Mouse (Mus musculus) liver, postnatal 0 days (tissue): ENCODE results near the gene Ubtf. TPM values are rescaled to one million over a fixed set of nuclear protein-coding genes. Genes with fewer than 3 reads are reported as not detected.

Experiments used
- ATAC-seq: fragments of 200-750 bp; cut with Nextera tagmentation; 2 replicates; pipeline ENCODE4 v1.8.0; 2017; ENCODE audit warnings: mild to moderate bottlenecking, moderate library complexity
- DNase-seq: peaks from one replicate; pipeline ENCODE4 v3.0.0-alpha.2; 2016
- H3K27ac ChIP-seq: fragments of 300-500 bp; sonication (generic); 2 replicates; pipeline ENCODE4 v1.5.1; 2014; ENCODE audit warnings: antibody characterized with exemption, moderate library complexity, mild to moderate bottlenecking, low read depth
- H3K27me3 ChIP-seq: fragments of 300-500 bp; sonication (generic); 2 replicates; pipeline ENCODE4 v1.6.1; 2014; ENCODE audit warnings: low read length, control low read depth, mixed read lengths; ENCODE audit not compliant: insufficient read depth
- H3K36me3 ChIP-seq: fragments of 300-500 bp; sonication (generic); replicated peaks from 2 replicates; pipeline ENCODE4 v1.6.1; 2014; ENCODE audit warnings: mild to moderate bottlenecking, control low read depth, low read length, moderate library complexity, mixed read lengths; ENCODE audit not compliant: insufficient read depth
- H3K4me1 ChIP-seq: fragments of 300-500 bp; sonication (generic); 2 replicates; pipeline ENCODE4 v1.6.1; 2014; ENCODE audit warnings: antibody characterized with exemption, mild to moderate bottlenecking, control low read depth; ENCODE audit not compliant: insufficient read depth
- H3K4me2 ChIP-seq: fragments of 300-500 bp; sonication (generic); 2 replicates; pipeline ENCODE4 v1.6.1; 2014; ENCODE audit warnings: low read depth, mild to moderate bottlenecking, low read length, moderate library complexity, mixed read lengths
- H3K4me3 ChIP-seq: fragments of 300-500 bp; sonication (generic); 2 replicates; pipeline ENCODE4 v1.5.1; 2014; ENCODE audit warnings: low read depth, low read length
- H3K9ac ChIP-seq: fragments of 300-500 bp; sonication (generic); replicated peaks from 2 replicates; pipeline ENCODE4 v1.6.1; 2014; ENCODE audit warnings: mild to moderate bottlenecking, moderate library complexity
- H3K9me3 ChIP-seq: fragments of 300-500 bp; sonication (generic); 2 replicates; pipeline ENCODE4 v1.6.1; 2016; ENCODE audit warnings: mild to moderate bottlenecking, control low read depth, low read length, mixed read lengths
- CTCF ChIP-seq: sonication (generic); IDR thresholded peaks from 2 replicates; pipeline ENCODE4 v1.5.1; 2016; ENCODE audit warnings: antibody characterized with exemption, low read depth
- EP300 ChIP-seq: IDR thresholded peaks from 2 replicates; pipeline ENCODE4 v1.6.1; 2016; ENCODE audit warnings: antibody characterized with exemption, low read depth, mild to moderate bottlenecking
- WGBS: fragments of 180-500 bp; shearing (Covaris S2); extraction: QIAGEN DNeasy Blood & Tissue Kit; methylation state at CpG from one replicate; pipeline ENCODE4 v1.1.7; 2014; ENCODE audit not compliant: insufficient replicate concordance; 5-methylcytosine and 5-hydroxymethylcytosine counted together
- polyA plus RNA-seq: library from polyadenylated mRNA; unstranded; fragments of >200 nt; fragmentation: Nextera tagmentation; extraction: Ambion mirVana; gene quantifications from 2 replicates; pipeline ENCODE4 v1.2.1, GENCODE M21; 2015

Ubtf gene
- polyA plus RNA-seq, 1 experiment from 2014 or later: 32.5 TPM

GRCm38 (mm10) chr11:102342742-102343141, 23.2 kb upstream of the Ubtf start:
- WGBS: 75% methylated on average over 12 of the region's 12 CpGs
- H3K36me3 ChIP-seq: no peaks in the 10 kb centered on the region
- DNase-seq: no peak
- no peak for ATAC-seq
- H3K27me3 ChIP-seq: no peaks in the 10 kb centered on the region
- no peak overlapping the region for H3K9ac ChIP-seq
- no peak overlapping the region for H3K27ac ChIP-seq
- H3K9me3 ChIP-seq: no peaks in the 10 kb centered on the region; the same call in 1 of the 2 replicates
- no peak overlapping the region for H3K4me2 ChIP-seq
- no peak overlapping the region for H3K4me3 ChIP-seq
- TF ChIP-seq CTCF (no peak), EP300 (no peak)
- no peaks in the 10 kb centered on the region for H3K4me1 ChIP-seq

GRCm38 (mm10) chr11:102341101-102341500, 21.6 kb upstream of the Ubtf start:
- H3K27me3 ChIP-seq: no peaks in the 10 kb centered on the region
- H3K4me1 ChIP-seq: no peaks in the 10 kb centered on the region
- TF ChIP-seq EP300 (no peak), CTCF (no peak)
- no peak overlapping the region for H3K27ac ChIP-seq
- no peak overlapping the region for H3K4me3 ChIP-seq
- H3K4me2 ChIP-seq: no peak overlapping the region
- no peaks in the 10 kb centered on the region; the same call in 1 of the 2 replicates for H3K9me3 ChIP-seq
- H3K9ac ChIP-seq: no peak overlapping the region
- 83% methylated on average over 4 of the region's 4 CpGs for WGBS
- no peak for DNase-seq
- no peaks in the 10 kb centered on the region for H3K36me3 ChIP-seq
- ATAC-seq: no peak

DNA sequence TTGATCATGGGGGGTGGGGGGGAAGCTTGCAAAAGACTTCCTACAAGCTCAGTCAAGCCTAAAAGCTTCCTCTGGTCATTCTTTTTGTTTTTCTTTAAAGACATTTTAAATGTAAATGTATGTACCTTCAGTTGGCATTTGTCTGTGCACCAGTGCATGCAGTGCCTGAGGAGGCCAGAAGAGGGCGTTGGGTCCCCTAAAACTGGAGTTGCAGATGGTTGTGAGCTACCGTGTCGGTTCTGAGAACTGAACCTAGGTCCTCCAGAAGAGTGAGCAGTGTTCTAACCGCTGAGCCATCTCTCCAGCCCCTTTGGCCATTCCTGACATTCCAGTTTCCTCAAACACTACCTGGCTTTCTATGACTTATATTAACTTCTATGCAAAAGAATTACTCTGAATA, 20.1 kb upstream of the Ubtf start:
- no peaks in the 10 kb centered on the region for H3K4me1 ChIP-seq
- no peaks in the 10 kb centered on the region; the same call in 1 of the 2 replicates for H3K9me3 ChIP-seq
- 63% methylated on average over 4 of the region's 4 CpGs for WGBS
- no peak for ATAC-seq
- H3K27ac ChIP-seq: no peak overlapping the region
- no peak overlapping the region for H3K4me3 ChIP-seq
- H3K9ac ChIP-seq: no peak overlapping the region
- H3K4me2 ChIP-seq: no peak overlapping the region
- TF ChIP-seq EP300 (no peak), CTCF (peak; percentile 55)
- H3K27me3 ChIP-seq: no peaks in the 10 kb centered on the region
- DNase-seq: peak; percentile 36
- H3K36me3 ChIP-seq: no peaks in the 10 kb centered on the region

- ATAC-seq (no peak), DNase-seq (no peak)
- Histone ChIP-seq H3K9me3 (no peaks in the 10 kb centered on the region; the same call in 1 of the 2 replicates), H3K4me2 (no peak overlapping the region), H3K9ac (no peak overlapping the region), H3K36me3 (no peaks in the 10 kb centered on the region), H3K27me3 (no peaks in the 10 kb centered on the region), H3K4me3 (no peak overlapping the region), H3K27ac (no peak overlapping the region), H3K4me1 (no peaks in the 10 kb centered on the region)
- 71% methylated on average over 11 of the region's 11 CpGs for WGBS
- TF ChIP-seq CTCF (no peak), EP300 (no peak)
Observed at GRCm38 (mm10) chr11:102339195-102339594, 19.7 kb upstream of the Ubtf start.

GRCm38 (mm10) chr11:102338561-102338960, 19.0 kb upstream of the Ubtf start:
- Histone ChIP-seq H3K9ac (no peak overlapping the region), H3K4me2 (no peak overlapping the region), H3K4me1 (no peaks in the 10 kb centered on the region), H3K27me3 (no peaks in the 10 kb centered on the region), H3K9me3 (no peaks in the 10 kb centered on the region; the same call in 1 of the 2 replicates), H3K27ac (no peak overlapping the region), H3K4me3 (no peak overlapping the region), H3K36me3 (no peaks in the 10 kb centered on the region)
- WGBS: 24% methylated on average over 3 of the region's 3 CpGs
- no peak for ATAC-seq
- TF ChIP-seq CTCF (no peak), EP300 (no peak)
- peak; percentile 23 for DNase-seq

- H3K9me3 ChIP-seq: no peaks in the 10 kb centered on the region; the same call in 1 of the 2 replicates
- no peak overlapping the region for H3K4me2 ChIP-seq
- TF ChIP-seq EP300 (no peak), CTCF (no peak)
- H3K4me1 ChIP-seq: no peaks in the 10 kb centered on the region
- H3K27me3 ChIP-seq: no peaks in the 10 kb centered on the region
- H3K4me3 ChIP-seq: no peak overlapping the region
- DNase-seq (no peak), ATAC-seq (no peak)
- no peak overlapping the region for H3K9ac ChIP-seq
- no peaks in the 10 kb centered on the region for H3K36me3 ChIP-seq
- 75% methylated on average over 1 of the region's 1 CpGs for WGBS
- no peak overlapping the region for H3K27ac ChIP-seq
Observed at GRCm38 (mm10) chr11:102337921-102338320, 18.4 kb upstream of the Ubtf start.

DNA sequence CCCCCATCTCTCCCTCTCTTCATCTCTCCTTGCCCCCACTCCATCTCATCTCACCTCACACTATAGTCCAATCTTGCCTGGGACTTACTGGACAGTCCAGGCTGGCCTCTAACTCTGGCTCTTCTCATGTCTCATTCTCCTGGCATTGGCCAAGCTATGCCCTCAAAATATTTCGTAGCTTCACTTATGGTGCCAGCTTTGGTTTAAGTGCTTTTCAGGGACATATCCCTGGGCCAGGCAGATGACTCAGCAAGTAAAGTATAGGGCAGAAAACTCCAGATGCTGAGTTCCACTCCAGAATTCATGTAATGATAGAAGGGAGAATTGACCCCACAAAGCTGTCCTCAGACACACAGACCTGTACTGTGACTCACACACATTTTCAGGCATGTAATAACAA, 16.6 kb upstream of the Ubtf start:
- no peaks in the 10 kb centered on the region for H3K27me3 ChIP-seq
- WGBS: 67% methylated on average over 1 of the region's 1 CpGs
- no peak for DNase-seq

More for the DNA sequence above, 16.6 kb upstream of the Ubtf start:
- Histone ChIP-seq H3K4me1 (no peaks in the 10 kb centered on the region), H3K9me3 (no peaks in the 10 kb centered on the region; the same call in 1 of the 2 replicates), H3K9ac (no peak overlapping the region), H3K27ac (no peak overlapping the region), H3K36me3 (no peaks in the 10 kb centered on the region), H3K4me3 (no peak overlapping the region), H3K4me2 (no peak overlapping the region)
- TF ChIP-seq EP300 (no peak), CTCF (no peak)
- no peak for ATAC-seq
